Mouse (Mus musculus) brain, embryonic 14.5 days (tissue): ENCODE measurements at regions not wholly inside any gene's neighbourhood (a gene's known extent, or its start where the extent isn't known, plus 50 kb on each side); places are given as distances from the start of the nearest gene placed in this dataset.

Experiments
- CTCF ChIP-seq: fragments of 200-500 bp; IDR thresholded peaks from 2 replicates; pipeline ENCODE4 v1.5.1; 2012; ENCODE audit warnings: inconsistent platforms, mild to moderate bottlenecking, moderate library complexity, borderline replicate concordance; ENCODE audit not compliant: insufficient read depth, insufficient read length; ENCODE audit errors: extremely low read depth
- POLR2A ChIP-seq: fragments of 200-500 bp; IDR thresholded peaks from 2 replicates; pipeline ENCODE4 v1.6.1; 2012; ENCODE audit warnings: mild to moderate bottlenecking, inconsistent platforms, borderline replicate concordance; ENCODE audit not compliant: poor library complexity, insufficient read depth, insufficient read length, severe bottlenecking; ENCODE audit errors: extremely low read depth

DNA sequence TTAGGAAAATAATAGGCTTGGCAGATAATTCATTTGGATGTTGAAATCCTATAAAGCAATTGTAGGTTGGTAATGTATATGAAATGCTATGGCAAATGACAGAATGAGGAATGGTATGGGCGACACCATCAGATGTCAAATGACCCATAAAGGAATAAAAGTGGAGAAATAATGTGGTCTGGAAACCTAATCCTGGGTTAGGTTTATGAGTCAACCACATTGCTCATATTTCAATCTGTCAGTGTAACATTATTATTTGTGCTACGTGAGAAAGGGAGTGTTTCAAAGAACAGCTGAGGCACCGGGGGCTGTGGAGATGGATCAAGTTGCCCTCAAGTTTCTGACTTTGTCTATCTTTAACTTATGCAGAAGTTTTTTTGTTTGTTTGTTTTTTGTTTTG lies 130.6 kb upstream of the Mgat4c start:
- TF ChIP-seq CTCF = no peak
- TF ChIP-seq POLR2A = no peak
